Mouse (Mus musculus): Measurements from ENCODE around the gene Lrrfip2.

Lrrfip2 gene

DNA sequence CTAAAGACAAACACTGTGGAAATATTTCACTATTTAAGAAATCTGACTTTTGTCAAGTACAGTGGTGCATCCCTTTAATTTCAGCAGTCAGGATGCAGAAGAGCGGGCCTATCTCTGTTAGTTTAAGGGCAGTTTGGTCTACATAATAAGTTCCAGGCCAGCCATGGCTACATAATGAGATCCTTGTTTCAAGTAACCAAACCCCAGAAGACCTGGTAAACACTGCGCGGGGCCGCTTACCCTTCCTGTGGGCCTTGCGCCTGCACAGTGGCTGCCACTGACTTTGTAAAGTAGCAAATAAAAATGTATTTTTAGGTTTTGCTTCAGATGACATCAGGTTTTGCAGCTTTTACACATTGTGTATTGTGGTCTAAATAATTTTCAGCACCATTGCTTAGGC is 106.0 kb downstream of the Lrrfip2 start:
- no peak for DNase-seq

DNA sequence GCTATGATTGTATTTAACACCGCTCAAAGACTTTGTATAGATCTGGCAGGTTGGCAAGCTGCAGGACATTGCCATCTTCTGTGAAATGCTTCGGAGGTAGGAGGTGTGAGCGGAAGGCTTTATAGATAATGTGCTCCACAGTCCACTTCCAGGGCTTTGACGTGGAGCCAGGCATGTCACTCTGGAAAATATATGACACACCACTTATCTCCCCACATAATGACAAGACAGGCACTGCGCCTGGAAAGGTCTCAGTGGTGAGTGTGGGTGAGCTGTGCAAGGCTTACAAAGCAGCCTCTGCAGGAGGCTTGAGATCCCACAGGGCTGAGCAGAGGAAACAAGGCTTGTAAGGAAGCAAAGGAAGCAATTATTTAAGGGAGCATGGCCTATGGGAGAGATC is 111.1 kb downstream of the Lrrfip2 start:
- peak; percentile 23 for DNase-seq

DNA sequence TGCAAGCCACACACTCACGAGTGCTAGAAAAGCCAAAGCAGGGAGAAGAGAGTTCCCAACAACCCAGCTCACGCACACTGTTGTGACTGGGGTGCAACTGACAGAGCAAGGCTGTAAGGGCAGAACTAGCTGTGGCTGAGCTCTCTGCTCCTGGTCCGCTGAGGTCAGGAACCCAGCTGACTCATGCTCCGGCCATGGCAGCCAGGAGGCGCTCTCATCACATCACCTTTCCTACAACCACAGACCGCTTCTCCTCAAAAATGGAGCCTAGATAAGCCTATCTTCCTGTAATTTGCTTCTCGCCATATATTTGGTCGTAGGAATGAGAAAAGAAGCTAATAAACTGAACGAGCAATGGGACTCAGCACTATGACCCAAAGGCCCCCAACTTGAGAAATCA is 117.3 kb downstream of the Lrrfip2 start:
- DNase-seq = no peak

DNA sequence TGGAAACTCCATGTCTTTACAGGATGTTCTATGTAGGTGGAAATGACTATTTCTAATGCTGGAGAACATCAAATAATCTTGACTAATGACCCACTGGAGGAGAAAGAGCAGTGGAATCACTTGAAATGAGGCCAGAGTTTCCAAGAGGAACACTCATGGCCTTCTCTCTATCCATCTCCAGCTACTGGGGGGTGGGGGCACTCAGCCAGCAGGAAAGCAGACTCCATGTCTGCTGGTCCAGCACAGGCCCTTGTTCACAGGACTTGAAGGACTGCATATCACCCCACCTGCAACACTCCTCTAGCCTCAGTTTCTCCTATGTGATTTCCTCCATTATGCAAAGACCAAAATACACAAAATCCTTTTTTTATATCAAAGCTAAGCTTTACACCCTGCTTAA is 120.3 kb downstream of the Lrrfip2 start:
- no peak for DNase-seq

DNA sequence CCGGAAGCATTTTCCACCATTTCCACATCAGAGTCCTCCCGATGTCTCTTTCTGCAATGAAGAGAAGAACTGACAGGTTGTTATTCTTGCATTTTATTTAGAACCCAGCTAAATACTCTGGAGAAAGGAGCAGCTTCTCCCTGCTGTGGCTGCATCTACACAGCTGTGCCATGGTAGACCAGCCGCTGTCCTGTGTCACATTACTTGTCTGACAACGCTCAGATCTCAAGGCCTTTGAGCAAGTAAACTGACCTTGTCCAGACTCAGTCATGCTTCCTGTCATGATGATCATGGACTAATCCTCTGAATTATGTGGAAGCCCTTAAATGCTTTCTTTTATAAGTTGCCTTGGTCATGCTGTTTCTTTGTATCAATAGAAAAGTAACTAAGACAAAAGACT is 122.4 kb downstream of the Lrrfip2 start:
- DNase-seq = no peak

DNA sequence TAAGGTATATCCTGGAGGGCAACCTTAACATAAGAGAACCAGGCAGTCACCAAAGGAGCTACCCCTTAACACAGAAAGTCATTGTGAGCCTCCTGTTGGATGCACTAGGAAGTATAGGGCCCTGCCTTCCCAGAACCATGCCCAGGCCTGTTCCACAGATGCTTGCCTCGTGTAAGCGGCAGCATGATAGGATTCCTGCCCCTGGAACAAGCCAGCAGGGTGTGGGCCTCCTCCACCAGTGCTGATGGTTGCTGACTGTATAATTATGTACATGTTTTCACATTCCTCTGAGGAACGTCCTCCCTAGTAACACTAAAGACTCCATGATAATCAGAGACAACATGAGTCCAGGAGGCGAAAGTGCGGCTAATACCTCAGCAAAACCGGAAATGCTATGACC is 126.0 kb downstream of the Lrrfip2 start:
- DNase-seq = no peak

DNA sequence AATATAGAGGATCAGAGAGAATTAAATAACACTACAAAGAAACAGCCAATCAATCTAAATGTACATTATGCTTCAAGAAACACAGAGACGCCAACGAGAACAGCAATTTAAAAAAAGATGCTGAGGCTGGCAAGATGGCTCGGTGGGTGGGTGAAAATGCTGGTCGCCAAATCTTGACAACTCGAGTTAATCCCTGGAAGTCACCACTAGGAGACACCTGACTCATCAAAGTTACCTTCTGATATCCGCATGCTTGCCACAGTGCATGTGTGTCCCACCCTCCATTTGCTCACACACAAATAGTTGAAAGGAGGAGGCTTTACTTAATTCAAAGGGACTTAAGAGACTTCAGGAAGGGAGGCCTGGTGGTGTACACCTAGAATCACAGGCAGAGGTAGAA is 128.2 kb downstream of the Lrrfip2 start:
- peak; percentile 16 for DNase-seq

DNA sequence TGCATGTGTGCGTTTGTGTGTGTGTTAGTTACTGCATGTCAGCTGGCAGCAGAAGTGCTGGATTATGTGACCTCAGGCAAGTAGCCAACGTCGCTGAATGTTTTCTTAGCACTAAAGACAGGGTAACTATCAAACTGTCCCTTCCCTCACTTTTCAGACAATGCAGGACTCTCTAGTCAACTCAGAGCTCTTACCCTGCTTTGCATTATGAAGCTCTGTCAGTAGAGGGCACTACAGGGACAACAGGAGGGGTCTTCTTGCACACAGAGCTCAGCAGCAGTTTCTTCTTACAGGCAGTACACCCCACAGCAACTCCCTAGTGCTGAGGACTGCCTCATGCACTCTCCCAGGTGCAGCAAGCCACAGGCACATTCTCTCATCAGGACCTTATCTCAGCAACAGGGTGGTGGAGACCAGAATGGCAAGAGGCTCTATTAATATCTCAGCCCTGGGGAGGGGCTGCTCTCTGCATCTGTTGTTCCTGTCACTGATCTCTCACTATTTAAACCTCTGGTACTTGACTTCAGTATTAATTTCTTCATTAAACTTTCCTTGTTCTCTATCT is 130.4 kb downstream of the Lrrfip2 start:
- no peak for DNase-seq

DNA sequence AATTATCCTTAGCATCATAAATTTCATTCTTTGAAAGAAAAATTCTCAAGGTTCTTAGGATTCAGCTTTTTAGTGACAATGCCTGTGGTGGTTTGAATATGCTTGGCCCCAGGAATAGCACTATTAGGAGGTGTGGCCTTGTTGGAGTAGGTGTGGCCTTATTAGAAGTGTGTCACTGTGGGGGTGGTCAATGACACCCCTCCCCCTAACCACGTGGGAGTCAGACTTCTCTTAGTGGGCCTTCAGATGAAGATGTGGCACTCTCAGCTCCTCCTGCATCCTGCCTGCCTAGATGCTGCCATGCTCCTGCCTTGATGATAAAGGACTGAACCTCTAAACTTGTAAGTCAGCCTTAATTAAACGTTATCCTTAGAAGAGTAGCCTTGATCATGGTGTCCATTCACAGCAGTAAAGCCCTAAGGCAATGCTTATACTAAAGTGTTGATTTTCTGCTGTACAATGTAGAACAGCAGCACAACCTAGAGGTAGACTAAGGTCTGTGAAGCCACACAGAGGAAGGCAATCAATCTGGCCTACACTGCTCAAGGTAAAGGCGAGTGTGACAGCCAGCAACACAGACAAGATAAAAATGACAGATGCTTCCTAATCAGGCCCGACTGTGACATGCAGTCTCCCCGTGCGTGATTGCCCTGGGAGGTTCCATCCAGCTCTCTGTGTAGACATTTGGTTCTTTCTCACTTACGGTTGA is 134.9 kb downstream of the Lrrfip2 start:
- no peak for DNase-seq

DNA sequence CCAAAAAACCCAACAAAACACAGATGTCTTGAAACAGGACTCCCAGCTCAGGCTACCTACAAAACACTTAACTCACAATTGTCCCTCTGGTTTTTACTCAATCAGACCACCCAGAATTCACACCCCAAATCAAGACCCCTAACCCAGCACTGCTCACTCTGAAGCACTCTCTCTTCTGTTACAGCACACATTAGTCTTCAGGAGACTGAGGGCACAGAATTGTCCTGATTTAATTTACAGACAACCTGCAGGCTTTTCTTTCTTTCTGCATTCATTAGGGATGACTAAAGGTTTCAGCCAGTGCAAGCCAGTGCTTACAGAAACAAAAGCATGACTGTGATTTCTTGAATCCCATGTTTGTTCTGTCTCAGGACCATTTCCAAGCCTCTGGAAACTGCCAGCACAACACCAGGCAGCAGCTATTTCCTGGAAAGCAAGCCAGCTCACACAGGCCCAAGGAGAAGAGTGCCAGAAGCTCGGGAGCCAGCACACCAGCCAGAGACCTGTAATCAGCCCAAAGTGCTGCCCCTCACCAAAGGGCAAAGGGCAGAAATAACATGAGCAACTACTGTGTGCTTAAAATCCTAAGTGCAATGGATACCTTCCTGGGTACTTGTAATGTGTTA is 143.1 kb downstream of the Lrrfip2 start:
- peak; percentile 36 for DNase-seq

DNA sequence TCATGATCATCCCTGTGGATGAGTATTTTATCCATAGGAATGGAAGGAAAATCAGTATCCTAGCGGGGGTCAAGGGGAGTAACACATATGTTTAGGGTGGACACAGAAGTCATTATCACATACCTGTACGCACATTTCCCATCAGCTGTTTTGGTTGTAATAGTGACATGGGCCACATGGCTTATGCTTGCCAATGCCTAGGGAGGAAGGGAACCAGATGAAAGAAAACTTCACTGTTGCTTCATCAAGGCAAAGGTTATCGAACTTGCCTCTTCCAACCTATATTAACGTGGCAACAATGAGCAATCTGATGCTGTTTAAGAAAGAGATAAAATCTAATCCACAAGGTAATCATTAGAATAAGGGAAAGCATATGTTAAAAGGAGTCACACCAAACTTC is 144.0 kb downstream of the Lrrfip2 start:
- no peak for DNase-seq

DNA sequence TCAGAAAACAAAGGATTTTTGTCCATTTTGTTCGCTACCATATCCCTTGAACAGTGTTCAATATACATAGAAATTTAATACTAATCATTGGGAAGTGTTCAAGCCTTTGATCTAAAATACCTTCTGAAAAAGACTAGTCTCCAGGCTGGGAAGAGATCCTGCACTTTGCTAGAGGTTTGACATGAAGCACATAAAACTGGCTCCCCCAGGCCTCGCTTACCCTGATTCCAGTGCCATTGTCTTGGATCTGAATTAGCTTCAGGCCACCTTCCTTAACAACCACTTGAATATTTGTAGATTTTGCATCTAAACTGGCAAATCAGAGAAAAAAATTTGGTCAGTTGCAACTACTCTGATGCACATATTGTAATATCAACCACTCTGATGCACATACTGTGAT is 150.6 kb downstream of the Lrrfip2 start:
- DNase-seq = no peak

DNA sequence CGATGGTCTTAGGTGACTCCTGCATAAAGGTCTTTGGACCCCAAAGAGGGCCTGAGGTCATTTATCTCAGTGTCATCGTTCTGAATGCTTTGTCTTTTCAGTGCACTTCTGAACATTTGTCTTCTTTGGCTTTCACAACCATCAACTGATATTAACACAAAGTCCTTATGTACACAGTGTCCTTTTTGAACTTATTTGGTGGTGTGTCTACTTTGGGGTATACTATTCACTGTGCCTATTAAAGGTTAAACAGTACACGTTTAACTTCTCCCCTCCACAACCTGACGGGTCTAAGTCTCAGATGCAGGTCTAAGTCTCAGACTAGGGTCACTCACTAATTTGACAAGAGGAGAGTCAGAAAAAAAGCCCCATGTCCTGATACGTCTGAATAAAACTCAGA is 153.2 kb downstream of the Lrrfip2 start:
- DNase-seq = no peak

DNA sequence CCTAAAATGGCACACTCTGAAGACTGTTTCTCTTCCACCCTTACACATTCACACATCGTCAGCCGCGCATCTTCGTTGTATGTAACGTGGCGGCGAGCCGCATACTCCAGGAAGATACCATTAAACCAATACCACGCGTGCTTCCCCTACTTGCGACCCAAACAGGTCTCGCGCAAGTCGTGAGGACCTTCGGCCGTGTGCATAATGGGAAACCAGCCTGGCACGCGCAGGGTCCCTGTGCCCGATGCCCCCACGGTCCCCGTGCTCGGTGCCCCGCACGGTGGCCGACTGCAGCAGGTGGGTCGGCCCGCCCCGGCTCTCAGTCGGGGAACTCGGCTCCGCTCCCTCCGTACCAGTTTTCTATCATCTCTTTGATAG is 153.7 kb downstream of the Lrrfip2 start:
- DNase-seq = no peak

DNA sequence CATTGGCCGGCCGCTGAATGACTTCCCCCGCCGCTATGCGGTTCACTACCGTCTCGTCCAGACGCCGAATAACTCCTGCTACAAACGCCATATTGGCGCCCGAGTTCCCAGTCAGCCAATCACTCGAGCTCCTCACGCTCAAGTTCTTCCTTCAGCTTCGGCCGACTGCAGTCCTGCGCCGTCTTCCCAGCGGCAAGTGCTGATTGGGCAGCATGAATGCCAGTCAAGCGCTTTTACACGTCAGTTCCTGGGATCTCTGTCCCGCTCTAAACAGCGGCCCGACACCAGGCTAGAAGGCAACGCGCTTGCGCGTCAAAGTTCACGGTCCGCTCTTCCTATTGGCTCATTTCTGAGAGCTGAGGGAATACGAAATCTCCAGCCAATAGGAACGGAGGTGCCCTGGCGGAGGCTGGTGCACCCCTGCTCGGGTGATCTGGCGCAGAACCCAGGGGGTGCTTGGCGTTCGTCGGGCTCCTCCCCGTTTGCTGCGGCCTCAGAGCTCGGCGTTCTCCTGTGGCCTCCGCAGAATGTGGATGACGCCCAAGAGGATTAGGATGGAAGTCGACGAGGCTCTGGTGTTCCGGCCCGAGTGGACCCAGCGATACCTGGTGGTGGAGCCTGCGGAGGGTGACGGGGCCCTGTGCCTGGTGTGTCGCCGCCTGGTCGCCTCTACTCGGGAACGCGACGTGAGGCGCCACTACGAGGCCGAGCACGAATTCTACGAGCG is 154.2 kb downstream of the Lrrfip2 start, which contains the start of the genes Mlh1 and Epm2aip1:
Gene Mlh1, minus strand, starts transcription at position 358 of the 727 bp plus-strand sequence.
Gene Epm2aip1, plus strand, starts transcription at position 496 of the 727 bp plus-strand sequence.
- DNase-seq = peak; percentile 100

DNA sequence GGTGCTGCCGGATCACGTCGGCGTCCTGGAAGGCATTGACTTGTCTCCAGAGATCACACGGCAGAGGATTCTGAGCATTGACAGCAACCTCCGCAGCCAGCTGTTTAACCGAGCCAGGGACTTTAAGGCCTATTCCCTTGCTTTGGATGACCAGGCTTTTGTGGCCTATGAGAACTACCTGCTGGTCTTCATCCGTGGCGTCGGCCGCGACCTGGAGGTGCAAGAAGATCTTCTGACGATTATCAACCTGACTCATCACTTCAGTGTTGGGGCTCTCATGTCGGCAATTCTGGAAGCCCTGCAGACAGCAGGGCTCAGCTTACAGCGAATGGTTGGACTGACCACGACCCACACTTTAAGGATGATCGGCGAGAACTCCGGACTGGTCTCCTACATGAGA is 155.0 kb downstream of the Lrrfip2 start:
- no peak for DNase-seq

DNA sequence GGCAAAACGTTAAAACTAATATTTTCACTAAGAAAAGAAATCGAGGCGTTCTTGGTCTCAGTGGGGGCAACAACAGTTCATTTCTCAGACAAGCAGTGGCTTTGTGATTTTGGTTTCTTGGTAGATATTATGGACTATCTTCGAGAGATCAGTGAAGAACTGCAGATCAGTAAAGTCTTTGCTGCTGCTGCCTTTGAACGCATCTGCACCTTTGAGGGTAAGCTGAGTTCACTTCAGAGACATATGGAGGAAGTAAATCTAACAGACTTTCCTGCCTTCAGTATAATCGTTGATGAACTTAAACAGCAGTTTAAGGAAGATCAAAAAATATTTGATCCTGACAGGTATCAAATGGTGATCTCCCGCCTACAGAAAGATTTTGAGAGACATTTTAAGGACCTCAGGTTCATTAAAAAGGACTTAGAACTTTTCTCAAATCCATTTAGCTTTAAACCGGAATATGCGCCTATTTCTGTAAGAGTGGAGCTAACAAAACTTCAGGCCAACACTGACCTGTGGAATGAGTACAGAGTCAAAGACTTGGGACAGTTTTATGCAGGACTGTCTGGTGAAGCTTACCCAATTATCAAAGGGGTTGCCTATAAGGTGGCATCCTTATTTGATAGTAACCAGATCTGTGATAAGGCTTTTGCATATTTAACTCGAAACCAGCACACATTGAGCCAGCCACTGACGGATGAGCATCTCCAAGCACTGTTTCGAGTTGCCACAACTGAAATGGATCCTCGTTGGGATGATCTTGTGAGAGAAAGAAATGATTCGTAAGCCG is 155.8 kb downstream of the Lrrfip2 start:
- no peak for DNase-seq

DNA sequence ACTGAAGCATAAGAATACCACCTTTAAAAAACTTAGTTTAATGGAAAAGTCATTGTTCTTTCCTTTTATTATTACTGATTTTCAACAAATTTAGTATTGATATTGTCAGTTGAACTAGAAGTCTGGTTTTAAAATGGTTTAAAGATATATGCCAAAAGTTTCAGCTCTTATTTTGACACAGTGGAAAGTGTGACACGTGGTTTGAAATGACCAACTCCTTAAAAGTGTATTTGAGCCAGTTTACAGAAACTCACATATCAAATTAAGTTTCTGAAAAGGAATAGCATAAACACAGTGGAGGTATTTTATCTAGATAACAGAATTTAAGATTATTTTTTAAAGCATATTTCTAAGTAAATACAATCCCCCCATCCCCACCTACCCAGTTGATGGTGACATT is 156.6 kb downstream of the Lrrfip2 start:
- no peak for DNase-seq

DNA sequence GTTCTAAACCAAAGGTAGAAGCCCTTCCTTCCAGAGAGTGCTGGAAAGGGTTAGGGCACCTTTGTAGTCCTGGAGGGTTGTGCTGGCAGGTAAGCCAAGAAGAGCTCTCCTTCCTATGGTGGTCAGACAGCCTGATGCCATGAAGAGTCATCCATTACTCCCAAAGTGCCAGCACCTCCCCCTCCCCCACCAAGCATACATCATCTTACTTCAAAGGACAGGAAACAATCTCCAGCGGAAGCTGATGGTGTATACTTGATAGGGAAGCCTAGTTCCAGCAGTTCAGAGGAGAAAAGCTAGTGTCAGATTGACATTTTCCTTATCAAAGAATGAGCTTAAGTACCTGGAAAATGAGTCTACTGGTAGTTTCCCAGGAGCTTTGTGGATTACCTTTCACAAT is 157.8 kb downstream of the Lrrfip2 start:
- DNase-seq = no peak
